Mouse (Mus musculus) bone marrow macrophage, adult 2 months (primary cell): ENCODE results near the gene Tfap2c. TPM values are rescaled to one million over a fixed set of nuclear protein-coding genes. Genes with fewer than 3 reads are reported as not detected.
A peak's percentile ranks its signal among the peaks of the same experiment; 100 is the strongest.

Experiments used
- H3K27ac ChIP-seq: 2 replicates; pipeline ENCODE4 v1.5.1; 2012; ENCODE audit warnings: low read depth, low read length; ENCODE audit not compliant: insufficient read depth
- H3K4me1 ChIP-seq: 2 replicates; pipeline ENCODE4 v1.6.1; 2012; ENCODE audit warnings: low read length; ENCODE audit not compliant: control insufficient read depth, insufficient read depth
- H3K4me3 ChIP-seq: 2 replicates; pipeline ENCODE4 v1.5.1; 2012; ENCODE audit warnings: mild to moderate bottlenecking, low read length, moderate library complexity; ENCODE audit not compliant: insufficient read depth
- CTCF ChIP-seq: IDR thresholded peaks from 2 replicates; pipeline ENCODE4 v1.5.1; 2012; ENCODE audit warnings: low read depth, mild to moderate bottlenecking, low read length, moderate library complexity
- POLR2A ChIP-seq: IDR thresholded peaks from 2 replicates; pipeline ENCODE4 v1.6.1; 2012; ENCODE audit warnings: mild to moderate bottlenecking, low read depth, low read length, borderline replicate concordance
- polyA plus RNA-seq: library from polyadenylated mRNA; stranded (reverse); fragments of >200 nt; gene quantifications from 2 replicates; pipeline ENCODE4 v1.2.4, GENCODE M21; 2012; ENCODE audit not compliant: missing spikeins, insufficient read depth, insufficient read length

The Tfap2c gene
- polyA plus RNA-seq = not detected in 2 replicates

GRCm38 (mm10) chr2:172549371-172550155 is at the start of gene Tfap2c:
TSS of gene Tfap2c (plus strand) at chr2:172549593.
- no peaks in the 10 kb centered on the region for H3K4me1 ChIP-seq
- H3K4me3 ChIP-seq = no peak within 1 kb of the TSS
- no peak within 1 kb of the TSS for H3K27ac ChIP-seq
- TF ChIP-seq POLR2A (no peak), CTCF (no peak)

- Histone ChIP-seq H3K4me3 (no peak overlapping the region), H3K4me1 (peaks cover 10% of the 10 kb centered on the region), H3K27ac (no peak overlapping the region)
- no peak for TF ChIP-seq CTCF
- no peak for TF ChIP-seq POLR2A
These were observed 48.6 kb upstream of the Tfap2c start for GRCm38 (mm10) chr2:172500752-172501316.

- Histone ChIP-seq H3K4me1 (peaks cover 10% of the 10 kb centered on the region), H3K4me3 (no peak overlapping the region), H3K27ac (no peak overlapping the region)
- peak; percentile 47; the same call in 1 of the 2 replicates for TF ChIP-seq CTCF
- TF ChIP-seq POLR2A = no peak
These were observed 48.1 kb upstream of the Tfap2c start for GRCm38 (mm10) chr2:172501341-172501740.

GRCm38 (mm10) chr2:172502168-172502567 is 47.2 kb upstream of the Tfap2c start:
- peaks cover 10% of the 10 kb centered on the region for H3K4me1 ChIP-seq
- H3K27ac ChIP-seq = no peak overlapping the region
- TF ChIP-seq POLR2A = no peak
- TF ChIP-seq CTCF = no peak
- H3K4me3 ChIP-seq = no peak overlapping the region

GRCm38 (mm10) chr2:172506121-172506520 is 43.3 kb upstream of the Tfap2c start:
- H3K4me1 ChIP-seq = no peaks in the 10 kb centered on the region
- H3K27ac ChIP-seq = no peak overlapping the region
- TF ChIP-seq POLR2A (no peak), CTCF (no peak)
- H3K4me3 ChIP-seq = no peak overlapping the region

GRCm38 (mm10) chr2:172510056-172510712 is 39.2 kb upstream of the Tfap2c start:
- TF ChIP-seq CTCF (no peak), POLR2A (no peak)
- H3K27ac ChIP-seq = no peak overlapping the region
- H3K4me1 ChIP-seq = no peaks in the 10 kb centered on the region
- no peak overlapping the region for H3K4me3 ChIP-seq

GRCm38 (mm10) chr2:172510899-172511298 is 38.5 kb upstream of the Tfap2c start:
- no peak overlapping the region for H3K4me3 ChIP-seq
- H3K27ac ChIP-seq = no peak overlapping the region
- TF ChIP-seq CTCF (no peak), POLR2A (no peak)
- no peaks in the 10 kb centered on the region for H3K4me1 ChIP-seq

GRCm38 (mm10) chr2:172516407-172516992 is 32.9 kb upstream of the Tfap2c start:
- no peak overlapping the region for H3K4me3 ChIP-seq
- H3K27ac ChIP-seq = no peak overlapping the region
- TF ChIP-seq CTCF = no peak
- no peak for TF ChIP-seq POLR2A
- no peaks in the 10 kb centered on the region for H3K4me1 ChIP-seq

- TF ChIP-seq POLR2A = no peak
- TF ChIP-seq CTCF = no peak
- H3K4me1 ChIP-seq = no peaks in the 10 kb centered on the region
- no peak overlapping the region for H3K4me3 ChIP-seq
- no peak overlapping the region for H3K27ac ChIP-seq
These were observed 28.6 kb upstream of the Tfap2c start for GRCm38 (mm10) chr2:172520616-172521371.
